16 mouse cellular contexts compared by ENCODE assay signal in the genomic region with DNA sequence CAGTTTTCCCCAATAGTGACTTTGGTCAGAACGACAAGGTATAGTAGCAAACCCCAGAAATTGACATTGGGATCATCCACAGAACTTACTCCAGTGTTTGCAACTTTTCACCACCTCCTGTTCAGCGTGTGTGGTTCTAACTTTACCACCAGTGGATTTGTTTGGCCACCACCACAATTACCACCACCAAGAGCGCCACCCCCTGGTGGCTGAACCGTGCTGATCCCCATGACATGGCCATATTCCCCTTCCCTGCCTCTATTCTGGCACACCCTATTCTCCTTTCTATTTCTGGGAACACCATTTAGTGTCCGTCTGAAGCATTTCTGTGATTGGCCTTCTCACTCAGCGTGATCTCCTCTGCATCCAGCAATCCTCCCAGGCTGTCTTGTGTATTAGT. TPM values are rescaled to one million over a fixed set of nuclear protein-coding genes. Genes with fewer than 3 reads are reported as not detected.
DNase-seq lines count a peak whose midpoint lies in the region; ATAC-seq and TF ChIP-seq lines count a peak whose summit lies in the region.
"Had no signal": no experiment of that assay in that cellular context is flagged by ENCODE, and none has a peak within 500 bp of the region (broad histone marks: within the 10 kb centered on the region; RNA-seq: fewer than 3 reads in every experiment).

No protein-coding gene starts in this region.

- H3K9ac ChIP-seq in liver, embryonic 14.5 days (replicated peaks) = no peak overlapping the region
- H3K9ac ChIP-seq in liver, embryonic 12.5 days = no peak overlapping the region
- H3K9ac ChIP-seq: forebrain, embryonic 12.5 days had no signal

- H3K27ac ChIP-seq in gastrocnemius, adult 2 months = no peak overlapping the region
- no peak overlapping the region for H3K27ac ChIP-seq in liver, embryonic 14.5 days
- H3K27ac ChIP-seq in liver, embryonic 12.5 days = no peak overlapping the region
- H3K27ac ChIP-seq: forebrain, embryonic 12.5 days had no signal

- intact Hi-C loops in gastrocnemius, adult 2 months (cut with DNase I) = loop anchor here (5.0 kb wide), 1 partner anchor 42 kb away; no protein-coding TSS in a partner anchor

- H3K4me1 ChIP-seq in liver, embryonic 14.5 days (replicated peaks; ENCODE audit: control insufficient read depth in 2 of 2, insufficient read depth in 2 of 2, low read length in 1 of 2) = no peaks in the 10 kb centered on the region
- H3K4me1 ChIP-seq in liver, embryonic 12.5 days = no peaks in the 10 kb centered on the region
- H3K4me1 ChIP-seq: forebrain, embryonic 12.5 days had no signal

- no peak for DNase-seq in gastrocnemius, adult 2 months
- no peak for DNase-seq in gastrocnemius, postnatal 4 days (ENCODE audit: low spot score in 2 of 2)
- DNase-seq in liver, embryonic 14.5 days (ENCODE audit: low read depth in 3 of 3, low spot score in 3 of 3) = no peak
- DNase-seq in A20 (ENCODE audit: low read depth, low spot score) = peak; percentile 20
- DNase-seq in adrenal gland, postnatal 36 days = peak; percentile 50 to 64
- no peak for DNase-seq in embryo, embryonic 10.5 days (ENCODE audit: low spot score)
- DNase-seq in urinary bladder, postnatal 10 days (ENCODE audit: low spot score) = no peak
- DNase-seq: cerebellum, adult 18-20 months; heart, adult 18-20 months; heart, postnatal 10 days; lung, postnatal 10 days had no signal

- H3K36me3 ChIP-seq in liver, embryonic 14.5 days (replicated peaks; ENCODE audit: control insufficient read depth, insufficient read depth, low read depth) = no peaks in the 10 kb centered on the region
- peaks cover 5% of the 10 kb centered on the region; the same call in 1 of the 2 replicates for H3K36me3 ChIP-seq in liver, embryonic 12.5 days
- H3K36me3 ChIP-seq: forebrain, embryonic 12.5 days had no signal

- H3K4me3 ChIP-seq in gastrocnemius, adult 2 months = no peak overlapping the region
- H3K4me3 ChIP-seq in liver, embryonic 14.5 days (ENCODE audit: insufficient read depth in 1 of 2, low read depth in 2 of 2, low read length in 2 of 2) = no peak overlapping the region
- H3K4me3 ChIP-seq in liver, embryonic 12.5 days = no peak overlapping the region
- H3K4me3 ChIP-seq: forebrain, embryonic 12.5 days had no signal

- 39% methylated on average over 6 of the region's 6 CpGs for WGBS in liver, embryonic 14.5 days (ENCODE audit: insufficient replicate concordance)
- 41% methylated on average over 6 of the region's 6 CpGs for WGBS in liver, embryonic 12.5 days (ENCODE audit: insufficient replicate concordance)

- no peak overlapping the region for H3K4me2 ChIP-seq in liver, embryonic 14.5 days (ENCODE audit: low read depth)
- H3K4me2 ChIP-seq in liver, embryonic 12.5 days = no peak overlapping the region
- H3K4me2 ChIP-seq: forebrain, embryonic 12.5 days; midbrain, embryonic 11.5 days had no signal

- no peak for TF ChIP-seq EP300 in liver, embryonic 14.5 days (IDR thresholded peaks at IDR 0.05; ENCODE audit: low read depth)

- H3K27me3 ChIP-seq in liver, embryonic 14.5 days (ENCODE audit: control insufficient read depth, insufficient read depth, low read length) = no peaks in the 10 kb centered on the region
- no peaks in the 10 kb centered on the region for H3K27me3 ChIP-seq in liver, embryonic 12.5 days (replicated peaks)
- H3K27me3 ChIP-seq: forebrain, embryonic 12.5 days had no signal

- peak; percentile 33; the same call in 1 of the 2 replicates for TF ChIP-seq CTCF in gastrocnemius, adult 2 months (IDR thresholded peaks at IDR 0.05)
- TF ChIP-seq CTCF in liver, embryonic 14.5 days (IDR thresholded peaks at IDR 0.05; ENCODE audit: low read depth) = peak; percentile 57

- no peaks in the 10 kb centered on the region for H3K9me3 ChIP-seq in liver, embryonic 14.5 days (ENCODE audit: control insufficient read depth, low read length)
- no peaks in the 10 kb centered on the region for H3K9me3 ChIP-seq in liver, embryonic 12.5 days (replicated peaks)
- H3K9me3 ChIP-seq: forebrain, embryonic 12.5 days had no signal

- ATAC-seq in liver, embryonic 14.5 days (ENCODE audit: insufficient read depth) = no peak
- ATAC-seq in liver, embryonic 12.5 days = no peak

RNA-seq across cellular contexts. Expression of a gene that starts 19.1 kb away (rescaled TPM):
- under 1 TPM; 0.20 to 0.46 TPM for total RNA-seq in gastrocnemius, adult 2 months (2021)
- 10 to 100 TPM; 20.4 to 26.4 TPM for total RNA-seq in gastrocnemius, postnatal 4 days (2021)
- polyA plus RNA-seq in liver, embryonic 14.5 days (2012; rRNA removed) = 14.9 and 17.2 TPM in 2 replicates
- polyA plus RNA-seq in liver, embryonic 14.5 days (2014; fragmentation: Nextera tagmentation; extraction: Ambion mirVana) = 19.3 and 21.7 TPM in 2 replicates
- 15.6 and 17.7 TPM in 2 replicates for polyA plus RNA-seq in liver, embryonic 12.5 days (2016; fragmentation: Nextera tagmentation; extraction: Ambion mirVana)
- total RNA-seq in adrenal gland, postnatal 36 days (2021) = 1 to 10 TPM in 1 of 2 experiments, under 1 TPM in 1; 0.59 to 1.8 TPM

RNA-seq across cellular contexts. Expression of a gene that starts 23.8 kb away (rescaled TPM):
- under 1 TPM; 0.11 to 0.20 TPM for total RNA-seq in gastrocnemius, adult 2 months (2021)
- under 1 TPM; 0.10 to 0.54 TPM for total RNA-seq in gastrocnemius, postnatal 4 days (2021)
- 1.3 and 2.1 TPM in 2 replicates for polyA plus RNA-seq in liver, embryonic 14.5 days (2012; rRNA removed)
- polyA plus RNA-seq in liver, embryonic 14.5 days (2014; fragmentation: Nextera tagmentation; extraction: Ambion mirVana) = 2.0 and 2.1 TPM in 2 replicates
- 0.87 and 0.94 TPM in 2 replicates for polyA plus RNA-seq in liver, embryonic 12.5 days (2016; fragmentation: Nextera tagmentation; extraction: Ambion mirVana)
- under 1 TPM; 0.63 to 0.66 TPM for total RNA-seq in adrenal gland, postnatal 36 days (2021)
- total RNA-seq: common myeloid progenitor, adult 5-6 weeks; heart, adult 18-20 months; heart, postnatal 10 days had no signal
- polyA plus RNA-seq: neural tube, embryonic 11.5 days had no signal

Comparison
In these comparisons a context has a peak if more than half of its experiments do, and no peak if none do; other contexts are left out.
1. RNA of a gene that starts 19.1 kb away (total RNA-seq): 20.4 to 26.4 TPM in gastrocnemius, postnatal 4 days; 0.59 to 1.8 TPM in adrenal gland, postnatal 36 days and 0.20 to 0.46 TPM in gastrocnemius, adult 2 months; every median in the first group is over 4 times any median in the second.
2. DNase-seq: peak in A20 (single experiment) and adrenal gland, postnatal 36 days (2 of 2); none in gastrocnemius, adult 2 months (single experiment), gastrocnemius, postnatal 4 days (0 of 2), liver, embryonic 14.5 days (0 of 3), embryo, embryonic 10.5 days (single experiment) and urinary bladder, postnatal 10 days (single experiment).